Mouse (Mus musculus): ENCODE data around the gene Fam13c. TPM values are rescaled to one million over a fixed set of nuclear protein-coding genes. Genes with fewer than 3 reads are reported as not detected.

The Fam13c gene
- total RNA-seq, 2 experiments from 2014 or later = not detected

DNA sequence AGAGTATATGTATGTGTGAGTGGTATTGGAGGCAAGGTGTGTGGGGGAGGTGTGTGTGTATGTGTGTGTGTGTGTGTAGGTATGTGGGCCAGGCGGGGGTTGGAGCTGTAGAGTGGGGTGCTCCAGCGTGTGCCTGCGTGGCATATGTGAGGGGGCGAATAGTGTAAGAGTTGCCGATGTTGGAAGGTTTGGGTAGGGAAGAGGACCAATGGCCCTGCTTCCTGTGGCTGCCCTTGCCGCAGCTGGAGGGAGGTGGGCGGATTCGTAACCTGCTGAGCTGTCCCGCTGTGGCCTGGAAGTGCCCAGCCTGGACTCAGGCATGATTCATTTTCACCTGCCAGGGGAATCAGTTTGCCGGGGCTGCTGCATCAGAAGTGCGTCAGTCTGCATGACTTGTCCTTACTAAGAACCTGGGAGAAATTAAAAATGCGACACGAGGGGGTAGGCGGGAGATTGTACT lies 79.4 kb downstream of the Fam13c start:
- no peak for ATAC-seq (replicated peaks; ENCODE audit: poor library complexity)

DNA sequence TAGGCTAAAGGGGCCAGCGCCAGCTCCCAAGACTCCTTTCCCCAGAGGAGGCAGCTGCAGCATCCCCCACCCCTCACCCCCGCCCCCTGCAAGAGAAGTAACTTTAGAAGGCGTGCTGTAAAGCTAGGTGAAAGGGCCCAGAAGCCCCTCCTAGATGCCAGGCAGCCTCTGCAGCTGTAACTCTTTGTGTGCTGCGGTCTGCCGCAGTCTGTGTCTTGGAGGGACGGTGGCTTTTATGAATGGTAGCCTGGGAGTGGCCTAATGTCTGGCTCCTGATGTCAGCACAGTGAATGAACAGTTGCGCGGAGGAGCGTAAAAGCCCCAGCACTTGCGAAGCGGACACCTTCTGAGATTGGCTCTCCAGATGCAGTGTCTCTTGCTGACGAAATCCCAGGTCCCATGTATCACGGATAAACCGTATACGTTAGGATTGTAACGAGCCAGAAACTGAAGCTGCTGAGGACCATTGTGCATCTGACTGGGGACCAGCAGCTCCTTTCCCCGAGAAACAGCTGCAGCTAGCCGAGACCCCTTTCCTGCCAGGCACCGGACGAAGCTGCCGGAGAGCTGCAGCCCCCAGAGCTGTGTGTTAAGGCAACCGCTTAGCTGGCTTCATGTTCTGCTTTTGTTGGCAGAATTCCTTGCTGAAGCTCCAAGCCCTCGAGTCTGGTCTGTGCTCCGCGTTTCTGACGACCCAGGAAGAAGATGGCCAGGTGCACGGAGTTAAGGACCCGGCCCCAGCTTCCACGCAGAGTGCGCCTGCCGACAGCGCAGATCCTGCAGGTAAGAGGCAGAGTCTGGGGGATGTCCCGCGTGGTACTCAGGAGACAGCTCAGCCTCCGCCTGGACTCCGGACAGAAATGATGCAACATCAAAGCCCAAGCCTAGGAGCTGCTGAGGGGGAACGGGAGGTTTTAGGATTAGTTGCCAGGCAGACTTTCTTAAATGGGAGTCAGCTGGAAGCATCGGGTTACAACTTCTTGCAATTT lies 80.2 kb downstream of the Fam13c start:
- 0 out of 2 replicates have a peak, but pooled peaks have one; percentile 14 for ATAC-seq (replicated peaks; ENCODE audit: poor library complexity)

DNA sequence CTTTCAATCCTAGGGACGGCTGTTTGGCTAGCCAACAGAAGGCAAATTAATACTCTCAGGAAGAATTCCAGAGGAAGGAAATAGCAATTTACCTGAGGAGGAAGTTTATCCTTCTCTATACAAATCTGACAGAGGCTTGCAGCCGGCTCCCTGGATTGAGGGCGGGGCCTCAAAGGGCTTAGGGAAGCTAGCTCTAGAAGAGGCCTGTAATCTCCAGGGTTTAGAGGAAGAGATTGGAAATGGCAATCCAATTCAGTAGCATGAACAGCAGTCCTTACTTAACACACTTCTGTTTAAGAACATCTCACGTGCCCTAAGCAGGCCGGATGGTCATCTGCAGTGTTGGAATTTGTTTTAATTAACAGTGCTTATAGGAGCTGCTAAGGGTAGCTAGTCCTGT lies 81.1 kb downstream of the Fam13c start:
- ATAC-seq (replicated peaks; ENCODE audit: poor library complexity) = no peak

DNA sequence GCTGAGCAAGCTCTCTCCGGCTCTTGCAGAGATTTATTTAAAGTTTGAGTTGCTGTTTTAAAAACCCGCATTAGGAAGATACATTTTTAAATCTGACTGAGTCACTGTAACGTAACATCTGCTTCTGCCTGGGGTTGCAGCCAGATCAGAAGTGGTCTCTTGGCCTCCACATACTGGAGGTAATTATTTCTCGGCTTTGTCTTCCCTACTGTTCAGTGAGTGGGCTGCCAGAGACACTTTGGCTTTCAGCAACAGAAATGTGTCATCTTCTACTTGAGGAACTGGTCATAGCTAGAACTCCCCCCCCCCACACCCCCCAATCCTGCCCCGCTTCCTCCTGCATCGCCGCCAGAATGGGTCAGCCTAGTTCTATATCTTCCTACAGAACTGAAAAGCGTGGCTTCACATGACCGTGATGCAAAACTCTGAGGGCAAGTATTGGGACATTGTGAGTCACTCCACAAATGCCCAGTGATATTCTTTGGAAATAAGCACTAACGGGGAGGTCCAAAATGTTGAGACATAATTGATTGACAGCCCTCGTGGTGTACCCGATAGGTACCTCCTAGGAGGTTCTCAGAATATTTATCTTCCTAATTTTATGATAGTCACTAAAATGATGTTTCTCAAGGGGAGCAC lies 90.0 kb downstream of the Fam13c start:
- ATAC-seq (replicated peaks; ENCODE audit: poor library complexity) = no peak

DNA sequence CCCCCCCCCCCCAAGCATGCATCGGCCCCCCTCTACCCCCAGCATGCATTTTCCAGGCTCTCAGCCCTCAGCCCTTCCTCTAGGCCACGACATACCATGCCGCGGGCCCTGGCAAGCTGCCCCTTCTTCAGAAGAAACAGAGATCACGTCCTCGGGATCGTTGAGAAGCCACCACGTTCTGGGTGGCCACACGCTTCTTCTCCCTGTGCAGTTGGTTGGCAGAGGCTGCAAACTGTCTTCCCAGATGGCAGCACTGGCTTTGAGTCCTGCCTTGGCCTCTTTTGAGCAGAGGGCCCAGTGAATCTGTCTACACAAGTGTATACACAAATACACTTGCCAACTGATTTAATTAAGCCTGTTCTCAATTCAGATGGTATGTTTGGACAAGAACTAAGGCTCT lies 92.0 kb downstream of the Fam13c start:
- ATAC-seq (replicated peaks; ENCODE audit: poor library complexity) = no peak

DNA sequence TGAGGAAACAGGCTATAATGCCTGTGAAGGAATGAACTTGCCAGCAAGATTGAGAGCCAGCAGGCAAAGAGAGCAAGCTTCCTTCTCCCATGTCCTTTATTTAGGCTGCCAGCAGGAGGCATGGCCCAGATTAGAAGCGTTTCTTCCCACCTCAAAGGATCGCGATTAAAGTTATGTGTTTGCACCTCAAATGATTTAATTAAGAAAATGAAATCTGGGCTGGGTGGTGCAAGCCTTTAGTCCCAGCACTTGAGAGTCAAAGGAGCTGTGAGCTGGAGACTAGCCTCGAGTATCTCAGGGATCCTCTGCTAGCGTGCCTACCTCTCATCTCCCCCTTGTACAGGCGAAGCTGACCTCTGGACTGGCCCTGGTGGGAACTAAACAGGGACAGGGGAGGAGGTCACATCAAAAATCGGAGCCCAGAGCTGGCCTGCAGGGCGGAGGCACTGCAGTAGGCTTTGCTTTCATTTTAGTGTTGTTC lies 93.1 kb downstream of the Fam13c start:
- no peak for ATAC-seq (replicated peaks; ENCODE audit: poor library complexity)

DNA sequence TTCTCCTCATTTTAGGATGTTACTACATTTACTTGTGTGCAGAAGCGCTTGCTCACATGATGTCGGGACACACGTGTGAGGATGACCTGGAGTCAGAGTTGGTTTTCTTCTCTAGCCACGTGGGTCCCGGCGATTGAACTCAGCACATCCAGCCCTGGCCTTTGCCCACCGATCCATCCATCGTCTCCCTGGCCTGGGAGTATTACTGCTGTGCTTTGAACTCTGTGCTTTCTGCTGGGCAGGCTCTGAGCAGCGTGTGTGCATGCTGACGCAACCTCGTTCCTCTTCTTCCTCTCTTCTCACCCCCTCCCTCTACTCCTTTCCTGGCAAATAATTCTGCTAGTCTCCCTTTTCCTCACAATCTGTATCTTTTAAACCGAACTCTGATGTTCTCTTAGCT lies 93.7 kb downstream of the Fam13c start:
- no peak for ATAC-seq (replicated peaks; ENCODE audit: poor library complexity)

DNA sequence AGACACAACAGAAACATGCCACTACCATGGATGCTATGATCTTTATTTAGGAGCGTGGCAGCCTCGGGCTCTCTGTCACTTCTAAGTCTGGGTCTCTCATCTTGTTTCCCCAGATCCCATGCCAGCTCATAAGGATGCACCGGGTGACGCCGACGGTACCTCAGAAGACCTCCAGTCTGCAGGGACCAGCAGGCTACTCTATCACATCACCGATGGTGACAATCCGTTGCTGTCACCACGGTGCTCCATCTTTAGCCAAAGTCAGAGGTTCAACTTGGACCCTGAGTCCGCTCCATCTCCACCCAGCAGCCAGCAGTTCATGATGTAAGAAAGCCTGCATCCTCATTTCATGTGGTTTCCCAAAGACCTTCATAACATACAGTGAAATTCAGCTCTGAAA lies 94.3 kb downstream of the Fam13c start:
- no peak for ATAC-seq (replicated peaks; ENCODE audit: poor library complexity)

DNA sequence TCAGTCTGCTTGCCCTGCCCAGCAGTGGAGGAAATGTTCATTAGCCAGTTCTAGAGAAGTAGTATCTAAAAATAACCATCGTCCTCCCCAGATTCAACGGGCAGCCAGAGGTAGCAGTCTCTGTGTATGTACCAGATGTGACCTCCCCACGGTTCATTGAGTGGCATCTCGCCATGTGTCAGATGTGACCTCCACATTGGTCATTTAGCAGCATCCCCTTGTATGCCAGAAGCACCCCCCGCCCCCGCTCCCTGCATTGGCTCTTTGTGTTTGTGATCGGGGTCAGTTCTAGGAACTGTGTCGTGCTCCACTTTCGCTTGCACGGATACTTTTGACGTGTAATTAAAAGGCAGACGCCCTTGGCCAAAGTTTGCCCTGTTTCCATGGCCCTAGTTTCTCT lies 95.1 kb downstream of the Fam13c start:
- ATAC-seq (replicated peaks; ENCODE audit: poor library complexity) = no peak

DNA sequence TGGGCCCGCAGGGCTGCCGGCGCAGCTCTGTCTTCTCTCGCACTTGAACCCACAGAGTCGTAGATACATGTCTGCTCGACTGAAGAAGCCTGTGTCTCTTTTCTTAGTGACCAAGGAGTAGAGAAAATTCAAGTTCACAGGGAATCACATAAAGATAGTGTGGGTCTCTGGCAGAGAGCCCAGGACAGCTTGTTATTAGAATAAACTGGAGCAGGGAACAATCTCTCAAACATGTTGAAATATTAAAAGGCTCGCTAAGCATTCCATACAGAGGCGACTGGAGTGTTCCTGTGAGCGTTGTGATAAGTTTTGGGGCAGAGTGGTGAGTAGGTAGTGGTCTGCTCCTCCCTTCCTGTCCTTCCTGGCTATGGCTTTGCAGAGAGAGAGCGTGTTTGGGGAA lies 97.4 kb downstream of the Fam13c start:
- no peak for ATAC-seq (replicated peaks; ENCODE audit: poor library complexity)

DNA sequence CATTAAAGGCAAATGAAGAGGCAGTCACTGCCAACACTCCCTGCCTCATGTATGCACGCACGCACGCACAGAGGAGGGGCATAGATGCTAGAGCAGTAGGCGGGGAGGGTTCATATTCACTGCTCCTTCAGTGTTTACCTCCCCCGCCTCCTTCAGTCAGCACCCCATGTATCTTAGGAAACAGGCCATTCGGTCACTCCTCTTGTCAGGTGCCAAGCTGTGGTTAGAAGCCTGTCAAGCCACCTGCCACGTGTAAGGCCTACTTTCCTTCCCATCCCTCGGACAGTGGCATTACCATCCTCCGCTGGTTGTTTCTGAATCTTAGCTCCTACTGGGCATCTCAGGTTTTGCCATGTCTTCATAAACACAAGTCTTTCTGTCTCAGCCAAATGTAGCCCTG lies 99.0 kb downstream of the Fam13c start:
- ATAC-seq (replicated peaks; ENCODE audit: poor library complexity) = no peak

DNA sequence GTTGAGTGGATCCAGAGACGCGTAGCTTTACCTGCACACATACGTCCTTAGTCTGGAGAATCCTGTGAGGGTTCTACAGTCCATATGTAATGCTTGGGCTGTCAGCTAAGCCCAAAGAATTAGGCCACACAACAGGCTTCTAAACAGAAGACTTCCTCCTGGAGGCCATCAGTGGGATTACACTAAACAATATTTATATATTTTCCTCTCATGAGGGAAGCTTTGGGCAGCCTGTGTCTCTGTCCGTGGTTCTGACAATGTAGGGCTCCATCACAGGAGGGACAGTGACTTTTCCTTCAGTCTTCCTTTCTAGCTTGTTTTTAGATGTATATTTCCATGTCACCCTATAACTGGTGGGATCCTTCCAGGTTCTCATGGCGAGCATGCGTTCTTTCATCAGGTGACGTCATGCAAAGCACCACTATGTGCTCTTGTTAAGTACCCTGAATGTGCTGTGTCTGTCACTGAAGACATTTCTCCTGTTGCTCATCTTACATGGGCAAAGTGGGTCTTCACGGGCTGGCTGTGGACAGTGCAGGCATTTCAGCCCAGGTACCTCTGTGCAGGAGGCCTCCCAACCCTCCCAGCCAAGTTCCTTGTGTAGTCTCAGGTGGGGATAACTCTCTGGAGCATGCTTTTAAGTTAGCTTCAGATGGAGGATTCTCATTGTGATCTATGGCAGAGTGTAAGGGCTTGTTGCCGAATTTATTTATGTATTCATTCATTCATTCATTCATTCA lies 100.3 kb downstream of the Fam13c start:
- ATAC-seq (replicated peaks; ENCODE audit: poor library complexity) = no peak

DNA sequence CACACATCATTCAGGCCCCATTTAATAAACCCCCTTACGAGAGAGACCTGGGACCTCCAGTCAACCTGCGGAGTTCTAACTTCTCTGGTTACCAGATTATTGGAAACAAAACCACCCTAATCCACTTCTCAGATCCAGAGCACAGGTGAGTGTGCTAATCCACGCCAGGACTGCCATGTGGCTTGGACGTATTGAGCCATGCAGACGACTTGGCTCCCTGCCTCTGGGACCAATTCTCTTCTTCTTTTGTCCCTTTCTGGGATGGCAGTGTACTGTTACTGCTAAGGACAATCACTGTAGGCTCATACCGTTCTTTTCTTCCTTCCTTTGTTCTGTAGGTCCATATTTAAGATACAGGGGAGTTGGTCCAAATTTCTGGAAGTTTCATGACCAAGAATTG lies 102.6 kb downstream of the Fam13c start:
- ATAC-seq (replicated peaks; ENCODE audit: poor library complexity) = no peak

DNA sequence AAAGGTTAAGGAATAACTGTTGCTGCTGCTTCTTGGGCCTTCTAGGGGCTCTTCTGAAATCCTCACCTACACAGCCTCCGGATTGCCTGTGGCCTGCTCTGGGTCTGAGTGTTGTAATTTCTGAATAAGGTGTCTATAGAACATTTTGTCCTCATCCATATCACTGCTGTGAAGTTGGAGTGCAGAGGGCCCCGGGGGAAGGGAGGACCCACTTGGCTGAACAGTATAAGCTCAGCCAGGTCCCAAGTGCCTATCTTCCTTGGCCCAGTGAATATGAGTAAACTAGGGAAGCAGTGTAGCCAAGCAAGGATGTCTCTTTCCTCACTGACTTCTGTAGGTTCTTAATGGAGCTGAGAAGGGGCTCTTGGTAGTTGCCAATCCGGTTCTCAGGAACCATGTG lies 112.2 kb downstream of the Fam13c start:
- ATAC-seq (replicated peaks; ENCODE audit: poor library complexity) = no peak

DNA sequence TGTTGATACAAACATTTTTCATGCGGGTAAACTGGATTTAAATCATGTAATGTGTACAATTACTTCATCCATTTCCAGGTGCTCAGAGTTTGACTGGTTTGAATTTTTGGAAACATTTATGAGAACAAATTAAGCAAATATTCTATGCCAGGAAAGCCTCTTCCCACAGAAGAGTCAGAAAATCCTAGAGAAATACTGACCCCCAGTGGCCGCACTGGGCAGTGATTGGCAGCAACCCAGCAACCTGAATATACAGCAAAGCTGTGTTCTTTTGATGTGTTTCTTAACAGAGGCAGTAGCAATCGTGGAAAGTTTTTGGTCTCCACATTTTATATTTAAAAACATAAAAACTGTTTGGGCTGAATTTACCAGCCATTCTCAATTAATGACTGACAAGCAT lies 123.4 kb downstream of the Fam13c start:
- peak; percentile 44; the same call in 1 of the 2 replicates for ATAC-seq (replicated peaks; ENCODE audit: poor library complexity)

DNA sequence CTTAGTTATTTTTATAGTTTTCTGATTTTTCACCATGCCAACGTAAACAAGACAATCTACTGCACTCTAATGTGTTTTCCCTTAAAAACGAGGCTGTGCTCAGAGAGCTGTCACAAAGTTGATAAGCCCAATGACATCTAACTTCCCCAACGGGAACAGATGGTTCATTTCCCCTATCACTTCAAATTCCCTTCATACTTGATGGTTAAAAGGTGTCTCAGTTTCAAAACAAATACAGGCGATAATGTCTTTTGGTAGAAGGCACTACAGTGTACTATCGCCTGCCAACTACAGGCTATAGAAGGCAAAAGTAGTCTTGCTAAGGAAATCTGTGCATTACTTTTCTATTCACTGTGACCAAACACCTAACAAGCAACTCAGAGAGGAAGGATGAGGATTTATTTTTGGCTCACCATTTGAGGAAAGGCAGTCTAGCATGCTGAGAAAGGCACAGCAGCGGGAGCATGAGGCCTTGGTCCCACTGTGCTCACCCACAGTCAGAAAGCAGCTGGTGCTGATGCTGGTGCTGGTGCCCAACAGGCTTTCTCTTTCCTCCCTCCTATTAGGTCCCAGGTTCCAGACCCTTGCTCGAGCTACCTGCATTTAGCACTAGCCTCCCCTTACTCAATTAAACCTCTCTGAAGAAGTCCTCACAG lies 141.4 kb downstream of the Fam13c start:
- ATAC-seq (replicated peaks; ENCODE audit: poor library complexity) = no peak

DNA sequence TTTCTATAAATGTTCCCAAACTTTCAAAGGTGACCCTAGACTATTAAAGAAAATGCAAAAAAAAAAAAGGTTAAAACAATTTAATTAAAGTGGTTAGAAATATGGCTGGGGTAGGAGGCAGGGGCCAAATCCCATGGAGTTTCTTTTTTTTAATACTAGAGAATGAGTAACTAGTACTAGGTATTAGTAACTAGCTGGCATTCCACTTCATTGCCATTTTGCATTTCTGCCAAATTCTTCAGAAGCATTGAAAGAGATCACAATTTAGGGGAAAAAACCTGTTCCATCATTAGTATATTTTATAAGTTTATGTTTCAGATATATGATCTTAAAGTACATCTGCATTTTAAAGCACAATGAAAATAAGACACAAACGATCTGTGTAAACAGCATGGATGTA lies 143.9 kb downstream of the Fam13c start:
- ATAC-seq (replicated peaks; ENCODE audit: poor library complexity) = no peak

DNA sequence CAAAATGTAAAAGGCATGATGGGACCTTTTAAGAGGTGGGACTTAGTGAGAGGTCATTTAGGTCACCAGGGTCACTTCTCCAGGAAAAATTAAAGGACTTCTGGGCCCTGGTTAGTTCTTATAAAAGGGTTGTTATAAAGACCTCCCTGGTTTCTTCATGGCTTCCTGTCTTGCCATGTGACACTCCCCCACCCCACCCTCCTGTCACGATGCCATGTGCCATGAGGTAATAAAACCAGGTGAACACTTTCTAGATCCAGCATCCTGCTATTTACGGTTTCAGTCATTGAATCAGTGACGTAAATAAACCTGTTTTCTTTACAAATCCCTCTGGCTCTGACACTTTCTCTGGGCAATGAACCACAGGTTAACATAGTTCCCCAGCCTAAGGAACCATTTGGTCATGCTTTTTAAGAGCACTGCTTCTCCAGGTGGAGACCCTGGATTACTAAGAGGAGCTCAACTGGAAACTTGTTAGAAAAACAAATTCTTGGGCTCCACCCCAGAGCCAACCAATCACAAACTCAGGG lies 146.7 kb downstream of the Fam13c start:
- ATAC-seq (replicated peaks; ENCODE audit: poor library complexity) = no peak

DNA sequence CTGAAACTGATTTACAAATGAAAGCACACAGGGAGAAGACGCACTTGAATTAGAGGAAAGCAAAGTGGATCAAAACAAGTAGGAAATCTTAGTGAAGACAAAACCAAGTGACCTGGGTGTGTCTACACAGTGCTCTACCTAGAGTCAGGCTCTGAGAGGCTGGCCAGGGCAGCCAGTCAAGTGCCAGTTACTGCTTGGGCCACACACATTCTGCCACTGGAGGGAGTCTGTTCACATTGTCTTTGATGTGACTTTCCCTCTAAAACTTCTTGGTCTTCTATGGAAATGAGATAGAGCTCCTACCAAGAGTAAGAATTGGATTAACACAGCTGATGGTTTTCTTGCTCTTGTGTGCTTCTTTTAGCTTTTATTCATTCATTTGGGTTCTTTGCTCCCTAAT lies 153.7 kb downstream of the Fam13c start:
- no peak for ATAC-seq (replicated peaks; ENCODE audit: poor library complexity)

DNA sequence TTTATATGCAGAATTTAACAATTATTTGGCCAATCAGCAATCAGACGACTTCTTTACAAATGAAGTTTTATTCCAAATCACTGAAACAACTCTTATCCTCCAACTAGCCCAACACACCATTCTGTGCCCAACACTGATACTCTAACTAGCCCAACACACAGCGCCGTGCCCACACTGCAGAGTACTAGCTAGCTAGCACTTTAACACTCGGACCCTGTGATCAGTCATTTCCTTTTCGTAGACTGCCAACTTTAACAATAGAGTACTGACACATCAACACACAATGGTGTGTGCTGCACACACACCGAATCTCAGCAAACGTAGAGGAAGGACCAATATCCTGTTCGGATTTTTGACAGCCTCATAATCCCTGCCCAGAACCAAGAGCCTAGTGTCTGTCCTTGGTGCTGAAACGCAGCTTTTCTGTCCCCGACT lies 157.8 kb downstream of the Fam13c start:
- peak; percentile 58; the same call in 1 of the 2 replicates for ATAC-seq (replicated peaks; ENCODE audit: poor library complexity)

Data from megakaryocyte progenitor cell, adult 5-6 weeks (primary cell).